Mouse (Mus musculus) heart, postnatal 14 days (tissue): ENCODE results near the gene Dbx2. TPM values are rescaled to one million over a fixed set of nuclear protein-coding genes. Genes with fewer than 3 reads are reported as not detected.
A peak's percentile ranks its signal among the peaks of the same experiment; 100 is the strongest.

Experiments used
- DNase-seq, 2 experiments: peaks; one replicate each; pipeline ENCODE4 v3.0.0; 2021 to 2022
- intact Hi-C: fragments of 180-260 bp; cut with DNase I; formaldehyde crosslinking; loops from one replicate; pipeline ENCODE4 v1.15.1; 2025
- long read RNA-seq, 2 experiments: library from polyadenylated mRNA; stranded (forward); transcript quantifications; one replicate each; pipeline ENCODE4 v2.0.0; 2021
- total RNA-seq, 2 experiments: library from RNA; stranded (reverse); gene quantifications; 2 replicates each; pipeline ENCODE4 v1.2.3; 2021

The Dbx2 gene
- not detected for total RNA-seq
- long read RNA-seq, experiment 1, partial matches to known transcripts = 0 of 1 reads
- long read RNA-seq, experiment 1, other reads (novel, unspliced or antisense) = 1 of 1 reads
- long read RNA-seq, experiment 2 = 0 reads

DNA sequence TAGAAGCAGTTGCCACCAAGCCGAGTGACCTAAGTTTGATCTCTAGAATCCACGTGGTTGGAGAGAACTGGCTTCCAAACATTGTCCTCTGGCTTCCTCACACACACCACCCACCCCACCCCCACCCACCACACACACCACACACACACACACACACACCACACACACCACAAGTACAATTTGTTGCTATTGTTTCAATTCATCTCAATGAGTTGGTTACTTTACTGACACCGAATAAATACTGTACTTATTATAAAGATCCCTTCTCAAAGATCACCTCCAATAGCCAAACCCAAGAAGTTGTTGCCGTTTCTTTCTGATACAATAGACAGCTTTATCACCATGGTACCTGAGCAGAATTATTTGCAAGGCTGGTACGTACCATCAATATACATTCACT is at the start of gene Dbx2:
Dbx2 (minus strand) TSS at position 101 of the 400 bp plus-strand sequence.
- no peak for DNase-seq
- intact Hi-C loops = no loop called here

- DNase-seq = no peak
- intact Hi-C loops = no loop called here
These were observed 46.4 kb upstream of the Dbx2 start for GRCm38 (mm10) chr15:95702206-95702605.

DNA sequence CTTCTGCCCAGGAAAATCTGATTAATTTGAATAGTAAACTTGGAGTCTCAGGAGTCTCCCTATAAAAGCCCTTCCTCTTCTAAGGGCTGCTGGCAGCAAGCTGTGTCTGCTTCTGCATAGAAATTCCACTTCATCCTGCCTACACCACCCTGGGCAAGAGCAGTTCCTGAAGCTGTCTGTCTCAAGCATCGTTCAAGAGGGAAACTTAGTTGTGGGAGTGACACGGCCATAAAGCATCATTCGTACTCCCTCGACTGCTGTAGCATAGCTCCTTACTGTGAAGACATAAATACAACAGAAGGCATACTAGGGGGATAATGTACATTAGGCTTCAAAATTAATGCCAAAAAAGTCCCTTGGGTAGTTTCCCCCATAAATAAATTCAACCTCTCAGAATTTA is 45.8 kb upstream of the Dbx2 start:
- DNase-seq = no peak
- intact Hi-C loops = no loop called here

DNA sequence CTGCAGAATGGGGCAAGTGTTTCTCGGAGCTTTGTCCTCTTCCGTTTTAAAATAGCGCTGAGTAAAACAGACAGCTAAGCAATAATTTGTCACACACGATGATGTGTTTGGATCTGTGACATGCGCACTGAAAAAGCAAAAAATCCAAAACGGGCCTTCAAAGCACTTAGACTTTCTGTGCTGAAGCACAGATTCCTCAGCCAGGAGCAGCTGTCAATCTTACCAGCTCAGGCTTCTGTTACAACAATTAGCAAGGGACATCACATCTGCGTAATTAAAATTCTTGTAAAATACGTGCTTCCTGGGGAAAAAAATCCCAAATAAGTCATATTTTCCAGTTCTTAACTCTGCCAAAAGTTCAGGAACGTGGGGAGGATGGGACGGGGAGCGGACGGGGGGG is 43.6 kb upstream of the Dbx2 start:
- intact Hi-C loops = no loop called here
- no peak for DNase-seq

- intact Hi-C loops = no loop called here
- DNase-seq = peak in 1 of 2 experiments; percentile 2
These were observed 38.0 kb upstream of the Dbx2 start for GRCm38 (mm10) chr15:95693759-95694158.

GRCm38 (mm10) chr15:95691594-95691993 is 35.8 kb upstream of the Dbx2 start:
- no peak for DNase-seq
- intact Hi-C loops = no loop called here

GRCm38 (mm10) chr15:95691129-95691528 is 35.4 kb upstream of the Dbx2 start:
- intact Hi-C loops = no loop called here

DNA sequence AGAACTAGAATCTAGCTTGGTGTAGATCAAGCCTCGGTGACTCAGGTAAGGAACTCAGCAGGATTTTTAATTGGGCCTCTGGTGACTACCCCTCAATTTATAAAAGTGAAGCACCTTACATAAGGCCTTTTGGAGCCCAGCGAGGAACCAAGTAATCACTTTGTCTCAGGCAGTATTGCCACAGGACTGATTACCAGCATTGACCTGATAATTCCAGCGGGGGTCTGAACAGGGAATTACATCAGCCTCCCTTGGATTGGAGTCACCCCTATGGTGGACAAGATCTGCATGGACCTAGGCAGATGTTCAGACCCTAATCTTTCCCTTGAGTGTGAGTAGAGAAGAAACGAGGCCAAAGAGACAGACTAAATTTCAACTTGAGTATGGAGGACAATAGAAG is 26.9 kb upstream of the Dbx2 start:
- DNase-seq = no peak
- intact Hi-C loops = no loop called here

More at GRCm38 (mm10) chr15:95691129-95691528, 35.4 kb upstream of the Dbx2 start:
- no peak for DNase-seq

- no peak for DNase-seq
- intact Hi-C loops = no loop called here
These were observed 19.9 kb upstream of the Dbx2 start for GRCm38 (mm10) chr15:95675645-95676044.

DNA sequence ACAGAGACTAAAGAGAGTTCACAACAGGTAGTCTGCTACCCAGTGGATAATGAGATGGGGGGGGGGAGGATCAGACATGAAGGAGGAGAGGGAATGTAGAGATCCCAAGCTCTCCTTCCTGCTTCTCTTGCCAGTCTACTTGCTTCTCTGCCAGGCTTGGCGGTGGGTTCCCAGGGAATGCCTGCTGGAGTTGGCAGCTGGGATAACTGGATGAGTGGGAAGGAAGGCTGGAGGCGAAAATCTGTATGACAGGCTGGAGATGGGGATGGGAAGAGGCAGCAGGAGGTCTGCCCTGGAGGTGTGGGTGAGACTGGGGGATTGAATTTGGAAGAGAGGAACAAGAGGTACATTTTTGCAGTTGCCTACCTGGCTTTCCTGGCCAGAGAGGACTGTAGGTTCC is 19.4 kb upstream of the Dbx2 start:
- intact Hi-C loops = no loop called here
- no peak for DNase-seq

GRCm38 (mm10) chr15:95667209-95667608 is 11.4 kb upstream of the Dbx2 start:
- intact Hi-C loops = no loop called here
- peak in 1 of 2 experiments; percentile 2 for DNase-seq

DNA sequence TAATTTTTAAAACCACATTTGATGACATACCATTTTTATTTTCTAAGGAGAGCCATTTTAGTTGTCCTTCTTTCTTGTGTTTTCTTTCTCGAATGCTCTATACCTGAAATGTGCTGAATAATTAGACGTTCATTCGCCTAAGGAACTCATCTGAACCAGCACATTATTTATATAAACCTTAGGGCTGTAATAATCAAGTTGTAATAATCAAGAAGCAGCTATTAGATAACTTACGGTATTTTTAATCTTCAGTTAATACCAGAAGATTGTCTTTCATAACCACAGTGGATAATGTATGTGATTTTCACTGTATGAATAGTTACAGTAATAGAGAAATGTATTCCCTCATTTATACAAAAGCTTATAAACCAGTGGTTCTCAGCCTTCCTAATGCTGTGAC is 9.2 kb upstream of the Dbx2 start:
- no peak for DNase-seq
- intact Hi-C loops = no loop called here

DNA sequence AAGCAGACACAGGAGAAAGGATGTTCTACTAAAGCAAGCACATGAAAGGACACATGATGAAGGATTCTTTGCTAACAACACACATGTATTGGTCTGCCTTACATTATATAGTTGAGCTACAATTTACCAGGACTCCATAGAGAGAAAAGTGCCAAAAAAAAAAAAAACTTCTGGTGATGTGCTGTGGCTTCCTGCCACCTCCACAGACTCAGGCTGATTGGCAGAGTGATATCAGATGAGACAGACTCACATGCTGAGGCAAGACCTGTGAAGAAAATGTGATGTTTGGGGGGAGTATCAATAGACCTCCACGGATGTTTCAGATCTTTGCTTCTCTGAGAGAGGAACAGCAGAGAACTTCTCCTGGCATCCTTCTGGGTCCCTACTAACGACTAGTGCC is 6.0 kb upstream of the Dbx2 start:
- no peak for DNase-seq
- intact Hi-C loops = no loop called here

DNA sequence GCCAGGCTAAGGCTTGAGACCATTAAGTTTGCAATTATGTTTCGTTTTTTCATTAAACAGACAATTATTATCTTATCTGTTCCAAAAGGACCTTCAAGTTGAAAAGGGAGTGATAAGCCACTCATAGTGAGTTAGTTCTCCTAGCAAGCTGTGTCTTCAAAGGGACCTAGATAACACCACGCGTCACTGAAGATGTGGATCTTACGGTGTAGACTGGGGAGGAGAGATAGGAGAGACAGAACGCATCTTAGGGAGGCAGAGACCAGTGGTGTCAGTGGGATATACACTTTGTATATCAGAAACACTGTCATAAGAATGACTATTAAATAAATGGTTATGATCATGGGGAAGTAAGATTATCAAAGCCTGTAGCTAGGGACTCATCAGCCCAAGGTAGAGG is 4.6 kb upstream of the Dbx2 start:
- DNase-seq = no peak
- intact Hi-C loops = no loop called here

DNA sequence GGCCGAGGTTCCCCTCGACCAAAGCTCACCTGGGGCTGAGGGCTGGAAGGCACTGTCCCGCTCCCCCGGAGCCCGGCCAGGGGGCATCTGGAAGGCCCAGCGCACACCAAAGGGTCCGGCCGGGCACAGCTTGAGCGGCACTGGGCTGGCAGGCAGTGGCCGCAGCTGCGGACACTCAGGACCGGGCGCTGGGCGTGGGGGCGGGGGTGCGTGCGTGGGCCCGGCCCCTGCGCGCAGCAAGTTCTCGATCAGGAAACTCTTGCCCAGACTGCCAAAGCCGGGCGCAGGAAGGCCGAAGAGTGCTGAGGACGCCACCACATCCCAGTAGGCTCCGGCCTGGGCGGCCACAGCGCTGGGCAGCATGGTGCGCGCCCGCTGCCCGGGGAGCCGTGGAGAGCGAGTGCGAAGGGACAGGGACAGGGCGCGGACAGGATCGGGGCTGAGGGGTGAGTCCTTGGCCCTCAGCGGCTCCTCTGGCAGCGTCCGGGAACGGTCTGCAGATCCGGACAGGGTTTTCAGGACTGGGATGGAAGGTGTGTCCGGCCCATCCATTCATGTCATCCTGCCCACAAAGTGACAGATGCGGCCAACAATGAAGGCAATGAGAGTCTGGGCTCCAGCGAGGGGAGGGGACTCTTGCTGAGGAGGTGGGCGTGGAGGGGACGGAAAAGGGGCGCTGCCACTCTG is 1.4 kb downstream of the Dbx2 start:
- no peak for DNase-seq
- intact Hi-C loops = no loop called here

DNA sequence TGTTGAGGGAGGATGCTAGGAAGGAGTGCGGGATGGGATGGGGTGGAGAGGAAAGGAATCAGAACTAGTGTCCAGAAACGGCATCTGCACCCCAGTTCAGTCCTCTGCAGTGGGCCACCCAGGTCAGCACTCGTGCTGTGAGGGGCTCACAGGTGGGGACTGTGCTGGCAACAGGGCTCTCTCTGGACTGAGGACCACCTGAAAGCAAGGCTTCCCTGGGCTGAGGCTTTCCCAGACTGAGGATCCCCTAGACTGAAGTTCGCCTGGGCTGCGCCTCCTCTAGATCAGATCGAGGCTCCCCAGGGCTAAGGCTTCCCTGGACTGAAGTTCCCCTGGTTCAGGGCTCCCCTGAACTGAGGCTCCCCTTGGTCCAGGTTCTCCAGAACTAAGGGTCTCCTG is 1.9 kb downstream of the Dbx2 start:
- no peak for DNase-seq
- intact Hi-C loops = no loop called here

DNA sequence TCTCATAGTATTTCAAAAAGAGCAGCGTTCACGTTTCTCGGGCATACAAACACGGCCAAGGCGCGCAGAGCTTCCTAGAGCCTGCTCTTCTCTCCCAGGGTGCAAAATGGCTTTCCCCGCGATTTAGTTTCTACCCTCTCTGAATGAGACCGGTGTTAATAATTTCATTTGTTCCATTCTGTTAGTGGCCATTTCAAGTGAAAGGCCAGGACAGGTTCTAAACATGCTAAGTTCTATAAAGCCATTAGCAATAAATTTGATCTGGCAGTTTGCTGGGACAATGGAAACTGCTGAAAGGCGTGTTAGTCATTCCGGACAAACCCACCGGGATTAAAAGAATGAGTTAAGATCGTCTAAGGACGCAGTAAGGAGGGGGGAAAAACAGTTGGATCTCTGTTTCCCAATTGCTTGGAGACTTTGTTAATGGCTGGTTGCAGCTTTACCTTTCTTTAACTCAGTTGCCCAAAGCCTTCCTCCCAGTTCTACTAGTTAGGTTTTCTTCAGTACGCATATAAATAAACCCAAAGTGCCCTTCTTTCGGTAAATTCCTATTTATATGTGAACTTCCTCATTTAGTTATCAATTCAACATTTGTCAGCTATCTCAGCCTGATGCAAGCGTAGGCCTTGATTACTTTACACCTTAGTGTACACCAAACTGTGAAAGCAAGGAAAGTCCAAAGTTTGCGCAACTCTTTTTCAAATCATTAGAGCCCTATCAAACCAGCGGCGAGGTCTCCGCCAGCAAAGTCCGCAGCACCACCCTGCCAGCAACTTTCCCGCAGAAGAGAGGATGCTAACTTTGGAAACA is 2.7 kb downstream of the Dbx2 start:
- DNase-seq = no peak
- intact Hi-C loops = no loop called here

DNA sequence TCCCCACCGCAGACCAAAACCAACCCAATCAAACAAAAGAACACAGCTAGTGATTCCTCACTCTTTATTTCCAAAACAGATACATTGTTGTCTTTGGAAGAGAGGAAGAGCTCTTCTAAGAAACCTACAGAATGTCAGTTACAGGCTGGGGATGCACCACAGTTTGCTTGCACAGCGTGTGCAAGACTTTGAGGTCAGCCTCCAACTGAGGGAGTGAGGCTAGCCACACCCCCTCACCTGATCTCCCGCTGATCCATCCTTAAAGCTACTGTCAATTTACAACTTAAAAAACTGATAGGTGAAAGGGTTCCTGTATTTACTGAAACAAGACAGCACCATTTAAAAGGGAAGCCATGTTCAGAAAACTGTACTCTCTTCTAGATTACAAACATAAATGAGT is 3.9 kb downstream of the Dbx2 start:
- intact Hi-C loops = no loop called here
- no peak for DNase-seq

- intact Hi-C loops = no loop called here
- DNase-seq = no peak
These were observed 12.2 kb downstream of the Dbx2 start for GRCm38 (mm10) chr15:95643505-95644029.

DNA sequence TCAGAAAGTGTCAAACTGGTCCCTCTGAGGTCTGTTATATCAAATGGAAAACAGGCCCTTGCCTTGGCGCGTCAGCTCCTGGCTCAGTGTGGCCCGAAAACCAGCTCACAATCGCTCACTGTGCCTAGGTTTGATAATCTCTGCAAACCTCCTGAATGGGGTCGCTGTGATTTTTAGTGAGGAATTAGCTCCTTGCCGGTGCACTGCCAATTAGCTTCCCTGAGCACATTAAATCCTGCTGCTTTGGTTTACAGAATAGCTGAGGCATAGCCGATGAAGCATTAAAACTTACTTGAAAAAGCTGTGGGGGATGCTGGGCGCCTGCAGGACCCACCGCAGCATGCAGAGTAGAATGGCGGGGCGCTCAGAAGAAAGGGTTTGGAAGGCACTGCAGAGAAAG is 15.4 kb downstream of the Dbx2 start:
- intact Hi-C loops = no loop called here
- DNase-seq = no peak

- DNase-seq = no peak
- intact Hi-C loops = no loop called here
These were observed 16.0 kb downstream of the Dbx2 start for GRCm38 (mm10) chr15:95639829-95640134.
